Mouse (Mus musculus) G1E (cell line): ENCODE measurements at regions not wholly inside any gene's neighbourhood (a gene's known extent, or its start where the extent isn't known, plus 50 kb on each side); places are given as distances from the start of the nearest gene placed in this dataset.

Source experiments
- ATAC-seq: 2 replicates; pipeline ENCODE4 v1.8.0; 2016; ENCODE audit warnings: mild to moderate bottlenecking; ENCODE audit not compliant: insufficient number of reproducible peaks, poor library complexity, low FRiP score, severe bottlenecking; ENCODE audit errors: extremely low read depth
- DNase-seq: peaks from one replicate; pipeline ENCODE4 v3.0.0; 2012; ENCODE audit warnings: low spot score
- H3K27me3 ChIP-seq: 2 replicates; pipeline ENCODE4 v1.6.1; 2012; ENCODE audit warnings: mild to moderate bottlenecking, low read length, inconsistent platforms; ENCODE audit not compliant: insufficient read depth
- H3K36me3 ChIP-seq: replicated peaks from 2 replicates; pipeline ENCODE3; 2012; ENCODE audit warnings: mild to moderate bottlenecking, inconsistent platforms
- H3K4me1 ChIP-seq: 2 replicates; pipeline ENCODE4 v1.6.1; 2012; ENCODE audit warnings: low read depth, low read length, inconsistent platforms, mixed read lengths; ENCODE audit not compliant: insufficient read depth
- H3K4me3 ChIP-seq: 2 replicates; pipeline ENCODE4 v1.5.1; 2012; ENCODE audit warnings: low read depth, mild to moderate bottlenecking, inconsistent platforms, low read length, moderate library complexity, mixed read lengths
- H3K9me3 ChIP-seq: replicated peaks from 2 replicates; pipeline ENCODE4 v1.6.1; 2012; ENCODE audit warnings: inconsistent platforms
- CTCF ChIP-seq: IDR thresholded peaks from 2 replicates; pipeline ENCODE4 v1.5.1; 2012; ENCODE audit warnings: low read depth, low read length, inconsistent platforms, mixed read lengths
- GATA1 ChIP-seq: IDR thresholded peaks from 2 replicates; pipeline ENCODE4 v1.6.1; 2012; ENCODE audit warnings: borderline replicate concordance, low read length, inconsistent platforms, mixed read lengths
- GATA2 ChIP-seq: IDR thresholded peaks from 2 replicates; pipeline ENCODE4 v1.6.1; 2012; ENCODE audit warnings: low read depth, low read length, inconsistent platforms, borderline replicate concordance
- POLR2AphosphoS5 ChIP-seq: IDR thresholded peaks from 2 replicates; pipeline ENCODE4 v1.6.1; 2012; ENCODE audit warnings: low read depth, low read length, inconsistent platforms; ENCODE audit not compliant: insufficient replicate concordance
- TAL1 ChIP-seq: conservative IDR thresholded peaks from 2 replicates; pipeline ENCODE4 v1.6.1; 2012; ENCODE audit warnings: low read depth, low read length, inconsistent platforms, mixed read lengths

DNA sequence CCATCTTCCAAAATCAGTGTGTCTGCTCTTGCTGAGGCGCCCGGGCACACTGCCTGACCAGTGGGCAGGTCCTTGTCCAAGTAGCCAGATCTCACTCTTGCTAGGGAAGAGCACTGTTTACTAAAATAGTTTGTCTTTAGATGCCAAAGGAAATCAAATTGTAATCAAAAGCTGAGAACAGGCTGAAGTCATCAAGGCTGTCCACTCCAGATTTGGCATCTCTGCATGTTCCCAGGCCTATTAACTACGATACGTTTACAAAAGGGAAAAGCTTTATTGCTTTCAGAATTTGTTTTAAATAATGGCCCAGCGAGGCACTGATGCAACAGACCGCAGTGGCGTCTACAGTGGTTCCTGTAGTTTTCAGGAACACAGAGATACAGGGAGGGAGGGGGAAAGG, 137.2 kb upstream of the Arglu1 start:
- DNase-seq (no peak), ATAC-seq (no peak)
- Histone ChIP-seq H3K36me3 (no peaks in the 10 kb centered on the region), H3K27me3 (no peaks in the 10 kb centered on the region), H3K4me3 (no peak overlapping the region), H3K9me3 (no peaks in the 10 kb centered on the region), H3K4me1 (no peaks in the 10 kb centered on the region)
- no peak for TF ChIP-seq CTCF
- TF ChIP-seq GATA1, result no peak
- no peak for TF ChIP-seq POLR2AphosphoS5
- no peak for TF ChIP-seq TAL1
- TF ChIP-seq GATA2, result no peak

DNA sequence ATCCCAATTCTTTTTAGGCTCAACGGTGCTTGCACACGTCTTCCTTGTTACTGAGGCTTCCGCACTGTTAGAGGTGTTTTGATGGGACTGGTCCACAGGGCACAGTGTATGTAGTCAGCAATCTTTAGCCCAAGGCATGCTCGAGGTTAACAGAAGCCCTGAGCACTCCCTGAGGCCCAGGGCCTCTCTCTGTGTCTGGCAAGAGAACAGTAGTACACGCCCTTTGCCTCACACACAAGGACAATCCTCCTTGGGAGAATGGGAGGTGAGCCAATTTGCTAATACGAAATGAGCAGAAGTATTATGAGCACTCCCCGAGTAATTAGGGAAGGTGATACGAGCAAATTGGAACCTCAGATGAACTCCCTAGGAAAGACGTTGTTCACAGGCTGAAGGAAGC, 136.5 kb upstream of the Arglu1 start:
- DNase-seq (no peak), ATAC-seq (no peak)
- H3K4me1 ChIP-seq, result no peaks in the 10 kb centered on the region
- H3K36me3 ChIP-seq, result no peaks in the 10 kb centered on the region
- no peak overlapping the region for H3K4me3 ChIP-seq
- no peak for TF ChIP-seq CTCF
- TF ChIP-seq POLR2AphosphoS5, result no peak
- TF ChIP-seq GATA1, result no peak
- no peak for TF ChIP-seq GATA2
- TF ChIP-seq TAL1, result no peak
- no peaks in the 10 kb centered on the region for H3K9me3 ChIP-seq
- H3K27me3 ChIP-seq, result no peaks in the 10 kb centered on the region

GRCm38 (mm10) chr8:8824886-8825285, 134.6 kb upstream of the Arglu1 start:
- Histone ChIP-seq H3K9me3 (no peaks in the 10 kb centered on the region), H3K36me3 (no peaks in the 10 kb centered on the region), H3K4me1 (no peaks in the 10 kb centered on the region), H3K27me3 (no peaks in the 10 kb centered on the region), H3K4me3 (no peak overlapping the region)
- no peak for ATAC-seq
- no peak for DNase-seq
- TF ChIP-seq GATA1 (no peak), GATA2 (no peak), CTCF (no peak), TAL1 (no peak), POLR2AphosphoS5 (no peak)

- DNase-seq, result no peak
- Histone ChIP-seq H3K36me3 (no peaks in the 10 kb centered on the region), H3K4me3 (no peak overlapping the region), H3K4me1 (no peaks in the 10 kb centered on the region), H3K27me3 (no peaks in the 10 kb centered on the region), H3K9me3 (no peaks in the 10 kb centered on the region)
- no peak for TF ChIP-seq GATA2
- TF ChIP-seq GATA1, result no peak
- no peak for TF ChIP-seq TAL1
- TF ChIP-seq POLR2AphosphoS5, result no peak
- no peak for TF ChIP-seq CTCF
- ATAC-seq, result no peak
Observed at GRCm38 (mm10) chr8:8821119-8821518, 130.8 kb upstream of the Arglu1 start.

DNA sequence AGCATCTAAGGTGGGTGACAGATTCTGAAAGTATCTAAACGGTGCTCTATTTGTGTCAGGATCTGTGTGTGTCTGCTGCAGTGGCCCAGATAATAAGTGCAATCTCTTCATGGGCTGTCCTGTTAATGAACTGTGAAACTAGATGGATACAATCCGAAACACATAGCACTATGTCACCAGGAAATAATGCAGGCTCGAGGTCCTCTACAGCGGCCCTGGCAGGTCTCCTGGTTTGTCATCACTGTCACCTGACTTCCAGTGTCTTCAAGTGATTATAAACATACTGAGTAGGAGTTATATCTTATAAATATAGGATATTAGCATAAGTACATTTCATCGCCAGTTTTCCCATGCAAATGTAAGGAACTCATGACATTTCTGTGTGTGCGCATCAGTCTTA, 130.3 kb upstream of the Arglu1 start:
- Histone ChIP-seq H3K27me3 (no peaks in the 10 kb centered on the region), H3K9me3 (no peaks in the 10 kb centered on the region), H3K4me1 (no peaks in the 10 kb centered on the region), H3K36me3 (no peaks in the 10 kb centered on the region), H3K4me3 (no peak overlapping the region)
- ATAC-seq, result no peak
- TF ChIP-seq GATA1, result no peak
- no peak for TF ChIP-seq GATA2
- TF ChIP-seq POLR2AphosphoS5, result no peak
- no peak for TF ChIP-seq CTCF
- TF ChIP-seq TAL1, result no peak
- DNase-seq, result no peak

DNA sequence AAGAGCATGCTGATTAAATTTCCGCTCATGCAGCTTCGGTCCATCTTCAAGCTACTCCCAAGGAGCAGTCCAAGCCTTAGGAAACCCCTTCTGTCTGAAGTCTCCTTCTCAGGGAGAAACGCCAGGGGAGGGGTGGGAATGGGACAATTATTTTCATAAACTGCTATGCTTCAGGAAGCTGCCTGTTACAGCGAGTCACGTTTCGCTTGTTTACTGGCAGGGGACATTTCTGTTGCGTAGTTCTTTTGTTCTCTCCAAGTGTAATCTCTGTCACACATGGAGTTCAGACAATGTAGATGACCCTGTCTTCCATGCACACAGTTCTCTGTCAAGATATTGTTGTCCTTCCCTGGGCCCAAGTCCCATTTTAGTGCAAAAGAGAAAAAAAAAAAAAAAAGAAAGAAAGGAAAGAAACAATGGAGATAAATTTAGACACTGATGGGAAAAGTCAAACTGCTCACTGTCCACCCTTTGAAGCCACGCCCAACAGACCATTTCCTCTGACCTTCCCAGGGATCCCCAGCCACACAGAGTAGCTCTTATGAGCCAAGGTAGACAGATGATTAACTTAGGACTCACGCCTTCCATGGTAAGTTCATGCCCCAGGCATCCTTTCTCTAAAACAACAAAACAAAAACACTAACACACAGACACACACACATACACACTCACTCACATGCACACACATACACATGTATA, 129.1 kb upstream of the Arglu1 start:
- TF ChIP-seq POLR2AphosphoS5, result no peak
- no peak for TF ChIP-seq GATA1
- TF ChIP-seq GATA2, result no peak
- no peak for TF ChIP-seq CTCF
- no peak for TF ChIP-seq TAL1
- no peak for ATAC-seq
- DNase-seq, result no peak
- Histone ChIP-seq H3K27me3 (no peaks in the 10 kb centered on the region), H3K9me3 (no peaks in the 10 kb centered on the region), H3K4me1 (no peaks in the 10 kb centered on the region), H3K4me3 (no peak overlapping the region), H3K36me3 (no peaks in the 10 kb centered on the region)
